Mouse (Mus musculus) layer of hippocampus, postnatal 25 days (tissue): ENCODE measurements around the gene Mustn1. TPM values are rescaled to one million over a fixed set of nuclear protein-coding genes. Genes with fewer than 3 reads are reported as not detected.

Experiments
- DNase-seq, 2 experiments: peaks; one replicate each; pipeline ENCODE4 v3.0.0; 2022; ENCODE audit warnings: mixed read lengths in 2 of 2, low spot score in 1 of 2; ENCODE audit errors: extremely low spot score in 1 of 2
- total RNA-seq, 2 experiments: library from RNA; stranded (reverse); gene quantifications; 2 replicates each; pipeline ENCODE4 v1.2.3; 2021

Mustn1 gene
- 1 to 10 TPM; 1.3 TPM for total RNA-seq

- no peak for DNase-seq
Observed at GRCm38 (mm10) chr14:30878958-30879571, at the start of gene Mustn1. TSS of gene Mustn1 (plus strand) at chr14:30879200.

GRCm38 (mm10) chr14:30837416-30837996 is 41.5 kb upstream of the Mustn1 start:
- DNase-seq = no peak

GRCm38 (mm10) chr14:30843701-30844100 is 35.3 kb upstream of the Mustn1 start:
- no peak for DNase-seq

- DNase-seq = no peak
Observed at GRCm38 (mm10) chr14:30850504-30850903, 28.5 kb upstream of the Mustn1 start.

GRCm38 (mm10) chr14:30852325-30852724 is 26.7 kb upstream of the Mustn1 start:
- no peak for DNase-seq

GRCm38 (mm10) chr14:30855316-30855715 is 23.7 kb upstream of the Mustn1 start:
- no peak for DNase-seq

- no peak for DNase-seq
Observed at GRCm38 (mm10) chr14:30856885-30857507, 22.0 kb upstream of the Mustn1 start.

GRCm38 (mm10) chr14:30857990-30858389 is 21.0 kb upstream of the Mustn1 start:
- DNase-seq = no peak

GRCm38 (mm10) chr14:30861421-30862125 is 17.4 kb upstream of the Mustn1 start:
- no peak for DNase-seq

- DNase-seq = no peak
Observed at GRCm38 (mm10) chr14:30862368-30862767, 16.6 kb upstream of the Mustn1 start.

- DNase-seq = no peak
Observed at GRCm38 (mm10) chr14:30865311-30865710, 13.7 kb upstream of the Mustn1 start.

- peak; percentile 50 to 81 for DNase-seq
Observed at GRCm38 (mm10) chr14:30867042-30867441, 12.0 kb upstream of the Mustn1 start.

GRCm38 (mm10) chr14:30868826-30869225 is 10.2 kb upstream of the Mustn1 start:
- no peak for DNase-seq

GRCm38 (mm10) chr14:30869391-30869801 is 9.6 kb upstream of the Mustn1 start:
- DNase-seq = no peak

GRCm38 (mm10) chr14:30870206-30871147 is 8.5 kb upstream of the Mustn1 start:
- DNase-seq = no peak

- no peak for DNase-seq
Observed at GRCm38 (mm10) chr14:30874095-30874700, 4.8 kb upstream of the Mustn1 start.

- DNase-seq = no peak
Observed at GRCm38 (mm10) chr14:30875130-30875865, 3.7 kb upstream of the Mustn1 start.

- no peak for DNase-seq
Observed at GRCm38 (mm10) chr14:30875955-30876354, 3.0 kb upstream of the Mustn1 start.

GRCm38 (mm10) chr14:30876451-30876850 is 2.5 kb upstream of the Mustn1 start:
- no peak for DNase-seq
